ENCODE assay signal across 27 mouse cellular contexts in the genomic region with DNA sequence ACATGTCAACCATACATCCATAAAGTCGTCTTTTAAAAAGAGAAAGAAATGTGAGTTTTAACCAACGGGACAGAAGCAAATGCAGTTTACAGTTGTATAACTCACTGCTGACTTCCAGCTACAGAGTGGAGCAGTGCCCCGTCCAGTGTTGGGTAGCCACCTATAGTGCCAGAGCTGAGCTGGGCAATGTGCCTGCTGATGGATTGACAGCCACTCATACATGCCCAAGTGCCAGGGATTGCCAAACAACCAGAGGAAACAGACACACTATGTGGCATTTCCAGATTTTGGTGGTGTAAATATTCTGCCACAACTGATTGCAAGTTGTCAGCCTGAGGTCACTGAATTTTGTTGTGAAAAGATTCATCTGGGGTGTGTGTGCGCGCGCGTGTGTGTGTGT. TPM values are rescaled to one million over a fixed set of nuclear protein-coding genes. Genes with fewer than 3 reads are reported as not detected.
DNase-seq lines count a peak whose midpoint lies in the region; ATAC-seq and TF ChIP-seq lines count a peak whose summit lies in the region.
"Had no signal": no experiment of that assay in that cellular context is flagged by ENCODE, and none has a peak within 500 bp of the region (broad histone marks: within the 10 kb centered on the region; RNA-seq: fewer than 3 reads in every experiment).

No protein-coding gene starts in this region.

- H3K4me2 ChIP-seq in forebrain, embryonic 14.5 days (ENCODE audit: low read length): no peak overlapping the region
- H3K4me2 ChIP-seq in forebrain, embryonic 13.5 days: no peak overlapping the region
- H3K4me2 ChIP-seq in liver, embryonic 11.5 days: no peak overlapping the region
- H3K4me2 ChIP-seq in midbrain, embryonic 14.5 days (ENCODE audit: low read length): no peak overlapping the region
- H3K4me2 ChIP-seq: embryonic facial prominence, embryonic 12.5 days; kidney, embryonic 15.5 days; lung, embryonic 15.5 days; midbrain, embryonic 12.5 days had no signal

- intact Hi-C loops in gastrocnemius, adult 2 months (cut with DNase I): no loop called here

- H3K36me3 ChIP-seq in forebrain, embryonic 14.5 days (ENCODE audit: control insufficient read depth, insufficient read depth, low read length): no peaks in the 10 kb centered on the region
- no peaks in the 10 kb centered on the region for H3K36me3 ChIP-seq in forebrain, embryonic 13.5 days (ENCODE audit: poor library complexity, severe bottlenecking)
- peaks cover 2% of the 10 kb centered on the region; the same call in 1 of the 2 replicates for H3K36me3 ChIP-seq in liver, adult 2 months (ENCODE audit: control insufficient read depth, insufficient read depth, low read length)
- no peaks in the 10 kb centered on the region for H3K36me3 ChIP-seq in liver, embryonic 11.5 days (ENCODE audit: control insufficient read depth, insufficient read depth, low read length)
- H3K36me3 ChIP-seq in midbrain, embryonic 14.5 days (ENCODE audit: control insufficient read depth, insufficient read depth, low read length): no peaks in the 10 kb centered on the region
- H3K36me3 ChIP-seq: embryonic facial prominence, embryonic 12.5 days; hindbrain, embryonic 10.5 days; kidney, embryonic 15.5 days; midbrain, embryonic 12.5 days had no signal

- 75% methylated on average over 7 of the region's 7 CpGs for WGBS in forebrain, embryonic 14.5 days
- 81% methylated on average over 7 of the region's 7 CpGs for WGBS in forebrain, embryonic 13.5 days
- WGBS in liver, adult 2 months: 88% methylated on average over 7 of the region's 7 CpGs
- WGBS in liver, embryonic 11.5 days: 84% methylated on average over 7 of the region's 7 CpGs
- 89% methylated on average over 7 of the region's 7 CpGs for WGBS in midbrain, embryonic 14.5 days

- no peak overlapping the region for H3K9ac ChIP-seq in forebrain, embryonic 14.5 days (ENCODE audit: low read length)
- no peak overlapping the region for H3K9ac ChIP-seq in forebrain, embryonic 13.5 days
- no peak overlapping the region for H3K9ac ChIP-seq in liver, adult 2 months (ENCODE audit: low read depth, low read length)
- no peak overlapping the region for H3K9ac ChIP-seq in liver, embryonic 11.5 days (ENCODE audit: low read depth, low read length)
- no peak overlapping the region for H3K9ac ChIP-seq in midbrain, embryonic 14.5 days (replicated peaks; ENCODE audit: low read length)
- H3K9ac ChIP-seq: embryonic facial prominence, embryonic 12.5 days; kidney, embryonic 15.5 days; lung, embryonic 15.5 days; midbrain, embryonic 12.5 days had no signal

- no peak overlapping the region for H3K27ac ChIP-seq in forebrain, embryonic 14.5 days (ENCODE audit: low read depth, low read length)
- no peak overlapping the region for H3K27ac ChIP-seq in forebrain, embryonic 13.5 days
- no peak overlapping the region for H3K27ac ChIP-seq in liver, adult 2 months (replicated peaks; ENCODE audit: insufficient read depth, low read depth, low read length)
- H3K27ac ChIP-seq in liver, embryonic 11.5 days (ENCODE audit: low read depth, low read length): no peak overlapping the region
- H3K27ac ChIP-seq in gastrocnemius, adult 2 months: peak overlapping the region; percentile 32; the same call in 1 of the 2 replicates
- H3K27ac ChIP-seq in midbrain, embryonic 14.5 days (replicated peaks; ENCODE audit: low read depth, low read length): no peak overlapping the region
- H3K27ac ChIP-seq: embryonic facial prominence, embryonic 12.5 days; hindbrain, embryonic 10.5 days; kidney, embryonic 15.5 days; lung, embryonic 15.5 days had no signal

- H3K27me3 ChIP-seq in forebrain, embryonic 14.5 days (replicated peaks; ENCODE audit: control insufficient read depth, insufficient read depth, low read length): 0 out of 2 replicates have a peak, but pooled peaks cover 18% of the 10 kb centered on the region
- H3K27me3 ChIP-seq in forebrain, embryonic 13.5 days: peaks cover 68% of the 10 kb centered on the region
- H3K27me3 ChIP-seq in liver, adult 2 months (ENCODE audit: control insufficient read depth, insufficient read depth, low read length): no peaks in the 10 kb centered on the region
- no peaks in the 10 kb centered on the region for H3K27me3 ChIP-seq in liver, embryonic 11.5 days (replicated peaks; ENCODE audit: control insufficient read depth, insufficient read depth, low read length)
- no peaks in the 10 kb centered on the region for H3K27me3 ChIP-seq in midbrain, embryonic 14.5 days (ENCODE audit: control insufficient read depth, insufficient read depth, low read length)
- H3K27me3 ChIP-seq: embryonic facial prominence, embryonic 12.5 days; kidney, embryonic 15.5 days; lung, embryonic 15.5 days; megakaryocyte, embryonic 14.5 days had no signal

- H3K4me3 ChIP-seq in forebrain, embryonic 14.5 days (ENCODE audit: low read depth, low read length): no peak overlapping the region
- H3K4me3 ChIP-seq in forebrain, embryonic 13.5 days: no peak overlapping the region
- H3K4me3 ChIP-seq in liver, adult 2 months (ENCODE audit: insufficient read depth, low read depth, low read length): no peak overlapping the region
- no peak overlapping the region for H3K4me3 ChIP-seq in liver, embryonic 11.5 days (ENCODE audit: low read depth, low read length)
- H3K4me3 ChIP-seq in gastrocnemius, adult 2 months: 0 out of 2 replicates have a peak overlapping the region, but pooled peaks have one; percentile 22
- no peak overlapping the region for H3K4me3 ChIP-seq in midbrain, embryonic 14.5 days (replicated peaks; ENCODE audit: low read depth, low read length)
- H3K4me3 ChIP-seq: embryonic facial prominence, embryonic 12.5 days; hindbrain, embryonic 10.5 days; kidney, embryonic 15.5 days; lung, embryonic 15.5 days; megakaryocyte, embryonic 14.5 days; midbrain, embryonic 12.5 days had no signal

- peaks cover 31% of the 10 kb centered on the region for H3K4me1 ChIP-seq in forebrain, embryonic 14.5 days (ENCODE audit: control insufficient read depth, insufficient read depth, low read length)
- H3K4me1 ChIP-seq in forebrain, embryonic 13.5 days: peaks cover 50% of the 10 kb centered on the region
- H3K4me1 ChIP-seq in liver, adult 2 months (ENCODE audit: control insufficient read depth, insufficient read depth, low read length): no peaks in the 10 kb centered on the region
- H3K4me1 ChIP-seq in liver, embryonic 11.5 days (replicated peaks; ENCODE audit: control insufficient read depth, insufficient read depth, low read length): no peaks in the 10 kb centered on the region
- peaks cover 39% of the 10 kb centered on the region for H3K4me1 ChIP-seq in midbrain, embryonic 14.5 days (ENCODE audit: control insufficient read depth, insufficient read depth, low read length)
- H3K4me1 ChIP-seq: embryonic facial prominence, embryonic 12.5 days; lung, embryonic 15.5 days had no signal

- TF ChIP-seq POLR2A in liver, adult 2 months (IDR thresholded peaks at IDR 0.05; ENCODE audit: extremely low read depth, insufficient read depth, low read length): no peak

- peak; percentile 40 for DNase-seq in forebrain, embryonic 14.5 days (ENCODE audit: low spot score)
- DNase-seq in liver, adult 2 months (ENCODE audit: extremely low read depth, low read depth, low spot score): peak; percentile 8
- DNase-seq in liver, embryonic 11.5 days (ENCODE audit: low spot score): no peak
- peak; percentile 78 for DNase-seq in gastrocnemius, adult 2 months
- DNase-seq in skeletal muscle tissue, adult 2 months (ENCODE audit: low read depth, low spot score): peak; percentile 60
- no peak for DNase-seq in midbrain, embryonic 14.5 days
- DNase-seq: adrenal gland, adult 2 months; cerebellum, adult 9-10 months; embryo, embryonic 11 days; heart, postnatal 14 days; kidney, adult 18-20 months; kidney, postnatal 36 days; liver; lung, postnatal 36 days; right cerebral cortex, postnatal 25 days; spleen, adult 18-20 months; thymus, postnatal 14 days had no signal

- ATAC-seq in forebrain, embryonic 14.5 days: no peak
- no peak for ATAC-seq in forebrain, embryonic 13.5 days
- ATAC-seq in liver, embryonic 11.5 days (replicated peaks; ENCODE audit: low FRiP score): no peak
- ATAC-seq in megakaryocyte progenitor cell, adult 5-6 weeks (replicated peaks; ENCODE audit: poor library complexity): no peak
- no peak for ATAC-seq in midbrain, embryonic 14.5 days (ENCODE audit: low FRiP score, low TSS enrichment)
- ATAC-seq: CD4-positive, CD25-positive, alpha-beta regulatory T cell, adult 4 months; hindbrain, embryonic 16.5 days had no signal

- H3K79me2 ChIP-seq in liver, adult 2 months (ENCODE audit: control insufficient read depth, insufficient read depth, low read length): no peaks in the 10 kb centered on the region

- no peaks in the 10 kb centered on the region for H3K9me3 ChIP-seq in forebrain, embryonic 14.5 days (replicated peaks; ENCODE audit: control insufficient read depth, low read length)
- H3K9me3 ChIP-seq in forebrain, embryonic 13.5 days (replicated peaks): no peaks in the 10 kb centered on the region
- no peaks in the 10 kb centered on the region for H3K9me3 ChIP-seq in liver, embryonic 11.5 days (ENCODE audit: control insufficient read depth, low read length)
- no peaks in the 10 kb centered on the region for H3K9me3 ChIP-seq in midbrain, embryonic 14.5 days (ENCODE audit: control insufficient read depth, low read length)
- H3K9me3 ChIP-seq: embryonic facial prominence, embryonic 12.5 days; hindbrain, embryonic 10.5 days; kidney, embryonic 15.5 days; lung, embryonic 15.5 days; megakaryocyte, embryonic 14.5 days; midbrain, embryonic 12.5 days had no signal

- no peak for TF ChIP-seq CTCF in liver, adult 2 months (IDR thresholded peaks at IDR 0.05; ENCODE audit: low read depth, low read length)
- TF ChIP-seq CTCF in gastrocnemius, adult 2 months (IDR thresholded peaks at IDR 0.05): no peak

RNA-seq across cellular contexts. Expression of gene Cdca7, which starts 51.3 kb away (rescaled TPM):
- polyA plus RNA-seq in forebrain, embryonic 14.5 days (2014; fragmentation: Nextera tagmentation; extraction: Ambion mirVana): 113 and 116 TPM in 2 replicates
- 198 and 207 TPM in 2 replicates for polyA plus RNA-seq in forebrain, embryonic 13.5 days (2015; fragmentation: Nextera tagmentation; extraction: Ambion mirVana)
- 2.3 and 2.8 TPM in 2 replicates for total RNA-seq in liver, adult 2 months (2014; rRNA removed)
- 2.0 and 2.2 TPM in 2 replicates for polyA plus RNA-seq in liver, adult 2 months (2012; rRNA removed)
- 156 and 165 TPM in 2 replicates for polyA plus RNA-seq in liver, embryonic 11.5 days (2014; fragmentation: Nextera tagmentation; extraction: Ambion mirVana)
- total RNA-seq in gastrocnemius, adult 2 months (2021): under 1 TPM; 0.36 to 0.99 TPM
- 155 and 165 TPM in 2 replicates for total RNA-seq in megakaryocyte progenitor cell, adult 5-6 weeks (2015)
- total RNA-seq in megakaryocyte progenitor cell, adult 5-6 weeks (2017): 221 and 252 TPM in 2 replicates
- polyA plus RNA-seq in midbrain, embryonic 14.5 days (2014; fragmentation: Nextera tagmentation; extraction: Ambion mirVana): 11.9 and 26.7 TPM in 2 replicates

Comparison
In these comparisons a context has a peak if more than half of its experiments do, and no peak if none do; other contexts are left out.
1. DNase-seq: peak in forebrain, embryonic 14.5 days (single experiment), liver, adult 2 months (single experiment), gastrocnemius, adult 2 months (single experiment) and skeletal muscle tissue, adult 2 months (single experiment); none in liver, embryonic 11.5 days (single experiment) and midbrain, embryonic 14.5 days (single experiment).